Mouse (Mus musculus): ENCODE measurements at regions not wholly inside any gene's neighbourhood (a gene's known extent, or its start where the extent isn't known, plus 50 kb on each side); places are given as distances from the start of the nearest gene placed in this dataset.

GRCm38 (mm10) chr2:128432741-128433140 lies 158.3 kb upstream of the Spdye4c start:
- TF ChIP-seq ZC3H11A (IDR thresholded peaks at IDR 0.05; ENCODE audit: borderline replicate concordance, low read depth, low read length) = no peak
- TF ChIP-seq MAFK (IDR thresholded peaks at IDR 0.05; ENCODE audit: insufficient read depth, low read depth, low read length) = no peak
- TF ChIP-seq HCFC1 (IDR thresholded peaks at IDR 0.05; ENCODE audit: borderline replicate concordance, insufficient read depth, low read length) = no peak
